8 mouse cellular contexts compared by ENCODE assay signal in genomic region chr2:162931123-162931673, GRCm38 (mm10). TPM values are rescaled to one million over a fixed set of nuclear protein-coding genes. Genes with fewer than 3 reads are reported as not detected.
DNase-seq lines count a peak whose midpoint lies in the region; ATAC-seq and TF ChIP-seq lines count a peak whose summit lies in the region.

TSS of gene Srsf6 (plus strand) at chr2:162931528.

- no peak for TF ChIP-seq CTCF in lung, postnatal 0 days (IDR thresholded peaks at IDR 0.05)

- WGBS in hindbrain, embryonic 10.5 days: under 1% methylated on average over 68 of the region's 68 CpGs
- under 1% methylated on average over 30 of the region's 68 CpGs for WGBS in lung, postnatal 0 days

- H3K36me3 ChIP-seq in hindbrain, embryonic 10.5 days: peaks cover 43% of the 10 kb centered on the region
- peaks cover 3% of the 10 kb centered on the region; the same call in 1 of the 2 replicates for H3K36me3 ChIP-seq in lung, postnatal 0 days (ENCODE audit: insufficient read depth, low read length)

- TF ChIP-seq EP300 in lung, postnatal 0 days (IDR thresholded peaks at IDR 0.05): no peak

- peak; percentile 92 for ATAC-seq in frontal cortex, adult (ENCODE audit: low TSS enrichment)
- peak; percentile 97 for ATAC-seq in lung, postnatal 0 days

- peak; percentile 86 for DNase-seq in MEL-GATA-1-ER (ENCODE audit: extremely low read depth, low read depth)
- DNase-seq in cerebellum, adult 9-10 months: peak; percentile 94
- peak; percentile 87 for DNase-seq in hindbrain, embryonic 10.5 days (ENCODE audit: low spot score)
- DNase-seq in layer of hippocampus, adult 9-11 months: peak; percentile 90
- peak; percentile 97 for DNase-seq in lung, postnatal 0 days (ENCODE audit: low spot score)
- peak; percentile 81 for DNase-seq in ovary, postnatal 14 days (ENCODE audit: low spot score)
- DNase-seq in thymus, postnatal 14 days: peak; percentile 93

- H3K4me3 ChIP-seq in hindbrain, embryonic 10.5 days: peak within 1 kb of the TSS; percentile 100
- H3K4me3 ChIP-seq in lung, postnatal 0 days (ENCODE audit: low read depth, low read length): peak within 1 kb of the TSS; percentile 99

- H3K9me3 ChIP-seq in hindbrain, embryonic 10.5 days: no peaks in the 10 kb centered on the region
- H3K9me3 ChIP-seq in lung, postnatal 0 days (ENCODE audit: low read length): no peaks in the 10 kb centered on the region

- peak within 1 kb of the TSS; percentile 100 for H3K27ac ChIP-seq in hindbrain, embryonic 10.5 days
- H3K27ac ChIP-seq in lung, postnatal 0 days (ENCODE audit: low read length): peak within 1 kb of the TSS; percentile 98

- peak within 1 kb of the TSS; percentile 100 for H3K9ac ChIP-seq in lung, postnatal 0 days (replicated peaks; ENCODE audit: low read depth)

- peak within 1 kb of the TSS; percentile 79 for H3K4me2 ChIP-seq in lung, postnatal 0 days (replicated peaks; ENCODE audit: low read depth, low read length)

- H3K4me1 ChIP-seq in hindbrain, embryonic 10.5 days (replicated peaks): peaks cover 20% of the 10 kb centered on the region
- peaks cover 4% of the 10 kb centered on the region; the same call in 1 of the 2 replicates for H3K4me1 ChIP-seq in lung, postnatal 0 days (ENCODE audit: insufficient read depth, low read depth, low read length)

- H3K27me3 ChIP-seq in hindbrain, embryonic 10.5 days (ENCODE audit: insufficient read depth, poor library complexity, severe bottlenecking): peaks cover 12% of the 10 kb centered on the region
- H3K27me3 ChIP-seq in lung, postnatal 0 days (replicated peaks; ENCODE audit: insufficient read depth, low read length): 0 out of 2 replicates have a peak, but pooled peaks cover 8% of the 10 kb centered on the region

RNA-seq across cellular contexts. Expression of gene Srsf6, which starts in this region (rescaled TPM):
- 257 and 263 TPM in 2 replicates for polyA plus RNA-seq in hindbrain, embryonic 10.5 days (2016; fragmentation: Nextera tagmentation; extraction: Ambion mirVana)
- 59.2 and 77.6 TPM in 2 replicates for polyA plus RNA-seq in lung, postnatal 0 days (2015; fragmentation: Nextera tagmentation; extraction: Ambion mirVana)

Comparison
In these comparisons a context has a peak if more than half of its experiments do, and no peak if none do; other contexts are left out.
1. Peak in every context shown above with its lines: DNase-seq, ATAC-seq, H3K4me3 ChIP-seq and H3K27ac ChIP-seq.